Mouse (Mus musculus) adrenal gland, postnatal 10 days (tissue): Measurements from ENCODE around the gene Ttll9. TPM values are rescaled to one million over a fixed set of nuclear protein-coding genes. Genes with fewer than 3 reads are reported as not detected.

ENCODE experiments used
- DNase-seq: peaks from one replicate; pipeline ENCODE4 v3.0.0; 2021; ENCODE audit warnings: mixed read lengths
- total RNA-seq, 2 experiments: library from RNA; stranded (reverse); gene quantifications; 2 replicates each; pipeline ENCODE4 v1.2.3; 2021

The Ttll9 gene
- total RNA-seq, 2 experiments from 2014 or later: 0.27 to 0.79 TPM

DNA sequence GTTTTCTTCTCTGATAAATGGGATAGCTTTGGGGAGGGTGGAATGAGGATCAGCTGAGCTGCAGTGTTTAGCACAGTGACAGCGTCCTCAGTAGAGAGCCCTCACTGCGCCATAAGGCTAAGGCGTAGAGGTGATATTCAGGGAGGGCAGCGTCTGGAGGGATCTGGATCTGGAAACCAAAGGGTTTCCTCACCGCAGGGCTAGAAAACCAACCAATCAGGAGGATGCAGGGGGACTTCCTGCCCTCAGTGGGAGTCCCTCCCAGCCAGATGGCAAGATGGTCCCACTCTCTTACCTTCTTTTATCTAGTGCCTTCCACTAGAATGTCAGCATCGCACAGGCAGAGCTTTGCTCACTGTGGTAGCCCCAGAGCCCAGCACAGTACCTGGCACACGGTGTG lies 20.5 kb upstream of the Ttll9 start:
- no peak for DNase-seq

DNA sequence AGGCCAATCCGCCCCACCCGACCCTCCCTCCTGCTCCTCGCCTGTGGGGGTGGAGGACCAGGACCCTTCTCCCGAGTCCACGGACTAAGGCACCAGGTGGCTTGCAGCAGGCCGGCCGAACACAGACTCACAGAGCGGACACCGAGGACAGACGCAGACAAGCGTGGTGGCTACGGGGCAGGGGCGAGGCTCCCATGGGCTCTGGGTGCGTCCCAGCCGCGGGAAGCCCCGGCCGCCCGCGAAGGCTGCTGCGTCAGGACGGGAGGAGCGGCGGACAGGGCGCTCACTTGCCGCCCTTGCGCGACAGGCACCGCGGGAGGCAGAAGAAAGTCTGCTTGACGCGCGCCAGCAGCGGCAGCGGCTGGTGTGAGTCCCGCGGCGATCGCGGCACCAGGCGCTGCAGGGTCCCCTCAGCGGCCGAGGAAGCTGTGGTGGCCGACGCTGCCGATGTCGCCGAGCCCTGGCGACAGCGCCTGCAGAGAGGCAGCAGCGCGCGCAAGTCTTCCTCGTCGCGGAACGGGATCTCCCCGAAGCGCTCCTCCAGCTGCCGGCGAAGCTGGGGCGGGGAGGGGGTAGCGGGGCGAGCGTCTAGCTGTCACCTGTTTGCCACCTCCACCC lies 19.3 kb upstream of the Ttll9 start:
- DNase-seq: no peak

- DNase-seq: no peak
These were observed 18.7 kb upstream of the Ttll9 start for GRCm38 (mm10) chr2:152943568-152943967.

DNA sequence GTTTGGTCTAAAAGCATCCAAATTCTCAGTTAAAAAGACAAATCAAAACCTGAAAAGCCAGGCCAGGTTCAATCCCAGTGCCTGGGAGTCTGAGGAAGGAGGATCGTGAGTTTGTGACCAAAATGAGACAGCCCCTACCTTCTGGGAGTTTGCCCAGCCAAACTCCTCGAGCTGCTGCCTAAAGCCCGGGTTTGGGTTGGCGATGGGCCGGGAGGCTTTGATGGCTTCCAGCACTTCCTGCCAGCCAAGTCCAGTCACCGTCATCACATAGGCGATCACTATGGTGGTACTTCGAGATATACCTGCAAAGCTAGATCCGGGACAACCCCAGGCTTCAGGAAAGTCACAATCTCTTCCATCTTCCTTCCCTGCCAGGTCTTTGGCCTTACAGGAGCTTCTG lies 18.3 kb upstream of the Ttll9 start:
- no peak for DNase-seq

- no peak for DNase-seq
These were observed 15.2 kb upstream of the Ttll9 start for GRCm38 (mm10) chr2:152947098-152947497.

DNA sequence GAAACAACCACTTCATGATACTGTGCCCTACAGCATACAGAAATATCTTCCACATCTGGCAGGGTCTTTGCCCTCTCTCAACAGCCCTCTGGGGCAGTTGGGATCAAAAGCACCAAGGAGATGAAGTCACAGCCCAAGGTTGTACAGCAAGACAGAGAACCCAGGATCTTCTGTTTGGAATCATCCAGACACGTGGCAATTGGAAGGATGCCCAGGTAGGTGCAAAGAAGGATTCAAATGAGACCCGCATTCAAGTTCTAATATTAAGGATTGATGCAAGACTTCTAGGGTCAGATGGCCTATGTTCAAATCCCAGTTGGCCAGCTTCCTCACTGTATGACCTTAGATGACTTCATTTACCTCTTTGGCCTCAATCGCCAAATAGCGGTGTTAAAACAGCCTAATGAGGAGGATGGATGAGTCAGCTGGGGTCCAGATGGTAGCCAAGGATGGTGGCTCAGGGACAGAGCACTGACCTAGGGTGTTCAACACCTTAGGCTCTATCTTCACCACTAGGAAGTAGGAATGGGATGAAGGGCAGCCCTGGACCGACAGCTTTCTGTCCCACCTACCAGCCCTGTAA lies 13.8 kb upstream of the Ttll9 start:
- DNase-seq: no peak

DNA sequence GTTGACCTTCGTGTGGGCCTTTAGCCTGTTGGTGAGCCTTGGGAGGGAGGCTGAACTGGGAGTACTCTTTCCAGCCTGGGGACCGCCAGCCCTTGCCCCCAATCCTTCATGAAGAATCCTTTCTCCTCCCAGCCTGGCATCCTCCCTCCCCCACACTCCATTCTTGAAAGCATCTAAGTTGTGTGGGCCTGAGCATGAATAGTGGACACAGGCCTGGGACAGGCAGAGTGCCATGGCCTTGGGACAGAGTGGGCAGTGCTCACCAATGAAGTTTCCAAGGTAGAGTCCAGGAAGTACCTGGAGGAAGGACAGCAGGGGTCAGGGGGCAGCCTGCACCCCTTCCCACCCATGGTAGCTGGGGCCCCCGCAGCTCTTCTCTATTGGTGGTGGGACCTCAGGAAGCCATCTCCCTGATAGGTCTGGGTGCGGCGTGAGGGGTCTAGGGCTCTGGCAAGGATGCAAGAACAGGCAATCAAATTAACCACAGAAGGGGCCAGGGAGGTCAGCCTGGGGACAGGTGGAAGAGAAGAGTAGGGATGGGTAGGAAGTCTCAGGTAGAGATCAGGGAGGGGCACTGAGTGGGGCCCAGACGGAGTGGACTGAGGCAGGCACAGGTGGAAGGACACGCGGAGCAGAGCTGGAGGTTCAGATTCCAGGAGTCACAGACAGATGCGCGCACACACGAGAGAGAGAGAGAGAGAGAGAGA lies 11.8 kb upstream of the Ttll9 start:
- no peak for DNase-seq

- DNase-seq: peak; percentile 62
These were observed 11.0 kb upstream of the Ttll9 start, which contains the start of gene Dusp15 for GRCm38 (mm10) chr2:152951065-152951849. TSS of gene Dusp15 (minus strand) at chr2:152951698.

DNA sequence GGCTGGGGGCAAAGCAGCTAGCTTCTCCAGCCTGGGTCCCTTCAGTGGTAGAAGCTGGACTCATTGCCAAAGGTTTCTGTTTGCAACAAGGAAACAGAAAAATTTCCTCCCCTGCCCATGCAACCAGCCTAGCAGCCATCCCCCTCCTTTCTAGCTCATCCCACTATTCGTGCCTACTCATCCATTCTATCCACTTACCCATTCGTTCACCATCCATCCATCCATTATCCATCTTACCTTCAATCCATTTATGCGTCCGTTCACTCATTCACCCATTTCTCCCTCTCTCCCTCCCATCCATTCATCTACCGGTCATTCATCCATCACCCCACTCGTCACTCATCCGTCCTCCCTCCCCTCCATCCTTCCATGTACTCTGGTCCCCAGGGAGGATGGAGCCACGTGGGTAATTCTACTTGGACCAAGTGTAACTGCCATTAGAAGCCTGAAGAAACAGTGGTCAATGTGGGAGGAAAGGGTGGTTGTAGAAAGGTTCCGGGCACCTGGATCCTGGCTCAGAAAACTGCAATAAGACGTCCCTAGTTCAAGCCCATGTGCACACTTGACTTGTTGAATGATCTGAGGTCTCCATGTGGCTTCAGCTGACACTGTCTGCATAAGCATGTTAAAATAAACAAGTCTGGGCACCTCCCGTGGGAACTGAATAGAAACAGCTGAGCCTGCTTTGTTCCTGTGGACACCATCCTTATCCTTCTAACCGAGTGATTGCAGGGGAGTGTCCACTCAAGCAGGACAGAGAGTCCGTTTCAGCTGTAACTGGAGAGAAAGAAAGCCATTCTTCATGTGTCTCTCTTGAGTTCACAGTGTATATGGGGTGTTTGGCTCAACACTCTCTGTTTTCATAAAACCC lies 10.2 kb upstream of the Ttll9 start:
- no peak for DNase-seq

- no peak for DNase-seq
These were observed 4.2 kb upstream of the Ttll9 start for GRCm38 (mm10) chr2:152958116-152958515.

DNA sequence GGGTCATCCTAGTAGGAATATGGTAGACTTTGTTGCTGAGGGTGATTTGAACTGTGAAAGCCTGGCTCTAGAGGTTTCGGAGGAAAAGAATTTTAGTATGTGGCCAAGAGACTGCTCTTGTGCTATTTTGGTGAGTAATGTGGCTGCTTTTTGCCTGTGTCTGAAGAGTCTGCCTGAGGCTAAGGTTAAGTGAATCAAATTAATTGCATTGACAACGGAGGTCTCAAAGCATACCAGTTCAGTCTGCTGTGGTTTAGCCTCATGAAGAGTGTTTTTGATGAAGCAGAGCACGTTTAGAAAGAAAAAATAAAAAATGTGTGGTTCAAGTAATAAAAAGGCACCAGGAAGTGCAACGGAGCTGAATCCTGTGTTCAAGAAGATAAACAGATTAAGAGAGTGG lies 3.3 kb downstream of the Ttll9 start:
- DNase-seq: no peak

- no peak for DNase-seq
These were observed 14.7 kb downstream of the Ttll9 start for GRCm38 (mm10) chr2:152976991-152977390.

GRCm38 (mm10) chr2:152985582-152985981 lies 23.3 kb downstream of the Ttll9 start:
- DNase-seq: no peak

- no peak for DNase-seq
These were observed 29.2 kb downstream of the Ttll9 start for GRCm38 (mm10) chr2:152991529-152991928.

DNA sequence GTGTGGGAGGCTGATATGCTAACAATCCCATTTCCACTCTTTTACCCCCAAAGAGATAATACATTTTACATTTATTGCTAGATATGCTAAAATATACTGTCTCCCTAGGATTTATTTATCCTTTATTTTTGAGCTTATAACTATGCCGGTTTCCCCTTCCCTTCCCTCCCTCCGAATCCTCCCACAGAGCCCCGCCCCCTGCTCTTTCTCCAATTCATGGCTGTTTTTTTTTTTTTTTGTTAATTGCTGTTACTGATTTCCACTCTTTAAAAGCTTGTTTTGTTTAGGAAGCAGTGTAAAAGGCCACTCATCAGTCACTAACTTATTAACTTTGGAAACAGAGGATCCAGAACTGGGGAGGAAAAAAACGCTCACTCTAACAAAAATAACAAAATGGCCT lies 34.8 kb downstream of the Ttll9 start:
- no peak for DNase-seq

- no peak for DNase-seq
These were observed 40.4 kb downstream of the Ttll9 start for GRCm38 (mm10) chr2:153002492-153003248.

DNA sequence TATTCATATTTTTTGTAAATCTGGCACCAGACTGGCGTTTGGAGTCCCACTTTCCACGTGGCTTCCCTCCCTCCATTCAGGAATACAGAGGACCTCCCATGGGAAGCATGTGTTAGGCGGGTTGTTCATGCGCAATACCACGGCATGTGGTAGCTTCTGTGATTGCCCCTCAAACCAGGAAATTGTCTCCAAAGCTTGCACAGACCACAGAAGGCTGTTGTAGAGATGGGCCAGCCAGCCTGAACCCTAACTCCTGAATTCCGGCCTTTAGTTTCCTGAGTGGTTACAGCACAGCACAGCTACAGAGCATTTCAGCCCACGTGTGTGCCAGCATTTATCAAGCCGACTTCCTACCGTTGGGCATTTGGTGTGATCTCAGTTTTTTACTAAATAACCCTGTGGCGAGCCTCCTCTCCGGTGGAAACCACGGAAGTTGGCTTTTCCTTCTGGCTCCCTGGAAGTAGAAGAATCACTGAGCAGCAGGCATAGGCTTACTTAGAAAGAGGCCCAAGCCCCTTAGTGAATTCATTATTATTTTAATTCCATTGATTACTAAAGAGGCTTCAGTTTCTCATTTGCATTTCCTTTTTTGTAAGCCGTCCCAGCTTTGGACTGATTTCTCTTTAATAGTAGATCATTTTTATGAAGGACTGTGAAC lies 41.5 kb downstream of the Ttll9 start:
- no peak for DNase-seq

DNA sequence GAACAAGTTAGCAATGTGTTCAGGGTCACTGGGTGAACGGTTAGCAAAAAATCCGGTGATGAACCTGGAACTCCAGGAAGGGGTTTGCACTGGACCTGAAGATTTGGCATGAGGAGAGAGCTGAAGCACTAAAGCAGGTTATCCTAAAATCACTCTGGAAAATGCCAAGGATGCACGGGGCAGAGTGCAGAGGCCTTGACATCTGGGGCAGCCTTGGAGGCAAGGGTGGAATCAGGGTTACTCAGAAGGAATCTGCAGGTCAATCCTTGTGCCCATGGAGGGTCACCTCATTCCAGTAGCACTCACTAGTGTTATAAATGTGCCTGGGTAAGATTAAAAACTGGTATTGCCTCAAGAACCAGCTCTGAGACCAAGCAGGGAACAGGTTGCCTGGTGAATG lies 43.7 kb downstream of the Ttll9 start:
- peak; percentile 32 for DNase-seq

DNA sequence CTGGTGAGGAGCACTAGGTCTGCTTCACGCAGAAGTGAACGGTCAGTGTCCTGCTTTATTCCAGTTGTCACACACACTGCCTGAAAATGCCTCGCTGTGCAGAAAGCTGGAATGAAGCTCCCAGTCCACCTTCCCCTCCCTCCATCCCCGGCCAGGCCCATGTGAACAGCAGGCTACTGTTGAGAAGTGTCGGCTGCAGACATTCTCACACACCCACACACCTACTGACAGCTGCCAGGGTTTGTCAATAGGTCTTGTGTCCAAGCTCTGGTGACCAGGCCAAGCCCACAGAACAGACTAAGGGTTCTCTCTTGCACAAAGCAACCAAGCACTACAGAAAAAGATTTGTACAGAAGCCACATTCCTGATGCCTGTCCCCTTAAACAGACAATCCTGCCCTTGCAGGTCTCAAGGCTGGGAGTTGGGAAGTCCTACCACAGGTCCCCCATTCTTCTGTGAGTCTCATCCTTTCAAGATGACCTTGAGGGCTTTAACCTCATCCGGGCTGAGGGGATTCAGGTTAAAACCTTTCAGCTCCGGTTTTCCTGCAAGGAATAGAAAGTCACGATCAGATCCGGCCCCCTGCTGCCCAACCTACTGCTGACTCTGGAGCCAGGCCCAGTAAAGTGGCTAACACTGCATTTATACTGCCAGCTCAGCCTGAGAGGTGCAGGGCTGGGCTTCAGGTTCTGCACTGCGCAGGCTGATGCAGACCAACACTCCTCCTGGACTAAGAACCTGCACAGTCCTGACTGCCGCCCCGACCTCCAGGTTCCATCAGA lies 47.1 kb downstream of the Ttll9 start:
- no peak for DNase-seq
